In genomic region chr2:51847964-51848363, GRCm38 (mm10) we compare ENCODE assay signal across 18 mouse cellular contexts.
DNase-seq lines count a peak whose midpoint lies in the region; ATAC-seq and TF ChIP-seq lines count a peak whose summit lies in the region.
"Had no signal": no experiment of that assay in that cellular context is flagged by ENCODE, and none has a peak within 500 bp of the region (broad histone marks: within the 10 kb centered on the region; RNA-seq: fewer than 3 reads in every experiment).

No protein-coding gene starts in this region.

- no peak for DNase-seq in hindbrain, postnatal 0 days (ENCODE audit: low spot score)
- no peak for DNase-seq in midbrain, embryonic 14.5 days
- no peak for DNase-seq in midbrain, embryonic 10.5 days (ENCODE audit: low spot score)
- no peak for DNase-seq in embryonic facial prominence, embryonic 10.5 days (ENCODE audit: low spot score)
- no peak for DNase-seq in adrenal gland, postnatal 14 days
- DNase-seq in left cerebral cortex, adult 11 months (ENCODE audit: low spot score): no peak
- DNase-seq: adrenal gland, adult 2 months; adrenal gland, postnatal 36 days; cerebellum, adult 11 months; cerebellum, adult 8-10 months; cerebellum, postnatal 14 days; gastrocnemius, postnatal 36 days; heart, postnatal 36 days had no signal

- H3K4me3 ChIP-seq in hindbrain, embryonic 12.5 days: no peak overlapping the region
- no peak overlapping the region for H3K4me3 ChIP-seq in hindbrain, postnatal 0 days (ENCODE audit: low read length)
- H3K4me3 ChIP-seq in midbrain, embryonic 14.5 days (replicated peaks; ENCODE audit: low read depth, low read length): no peak overlapping the region
- H3K4me3 ChIP-seq in midbrain, embryonic 10.5 days: no peak overlapping the region
- H3K4me3 ChIP-seq in embryonic facial prominence, embryonic 10.5 days: no peak overlapping the region
- H3K4me3 ChIP-seq in forebrain, embryonic 15.5 days: no peak overlapping the region
- H3K4me3 ChIP-seq: embryonic facial prominence, embryonic 12.5 days; heart, embryonic 13.5 days had no signal

- H3K9ac ChIP-seq in hindbrain, embryonic 12.5 days: no peak overlapping the region
- H3K9ac ChIP-seq in hindbrain, postnatal 0 days (replicated peaks; ENCODE audit: low read length): no peak overlapping the region
- no peak overlapping the region for H3K9ac ChIP-seq in midbrain, embryonic 14.5 days (replicated peaks; ENCODE audit: low read length)
- H3K9ac ChIP-seq in forebrain, embryonic 15.5 days (replicated peaks): no peak overlapping the region
- H3K9ac ChIP-seq: embryonic facial prominence, embryonic 12.5 days; heart, embryonic 13.5 days; hindbrain, embryonic 14.5 days had no signal

- WGBS in hindbrain, embryonic 12.5 days: 75% methylated on average over 6 of the region's 6 CpGs
- 64% methylated on average over 6 of the region's 6 CpGs for WGBS in hindbrain, postnatal 0 days
- 69% methylated on average over 6 of the region's 6 CpGs for WGBS in midbrain, embryonic 14.5 days
- 83% methylated on average over 6 of the region's 6 CpGs for WGBS in midbrain, embryonic 10.5 days
- WGBS in embryonic facial prominence, embryonic 10.5 days: 58% methylated on average over 6 of the region's 6 CpGs
- 34% methylated on average over 6 of the region's 6 CpGs for WGBS in forebrain, embryonic 15.5 days

- no peak overlapping the region for H3K4me2 ChIP-seq in hindbrain, embryonic 12.5 days (replicated peaks)
- no peak overlapping the region for H3K4me2 ChIP-seq in hindbrain, postnatal 0 days (ENCODE audit: low read depth, low read length)
- no peak overlapping the region for H3K4me2 ChIP-seq in midbrain, embryonic 14.5 days (ENCODE audit: low read length)
- H3K4me2 ChIP-seq in forebrain, embryonic 15.5 days (replicated peaks): no peak overlapping the region
- H3K4me2 ChIP-seq: embryonic facial prominence, embryonic 12.5 days; heart, embryonic 13.5 days; hindbrain, embryonic 14.5 days had no signal

- no peak for ATAC-seq in hindbrain, embryonic 12.5 days (ENCODE audit: low FRiP score)
- no peak for ATAC-seq in hindbrain, postnatal 0 days
- no peak for ATAC-seq in midbrain, embryonic 14.5 days (ENCODE audit: low FRiP score, low TSS enrichment)
- peak; percentile 29; the same call in 1 of the 2 replicates for ATAC-seq in forebrain, embryonic 15.5 days (replicated peaks)

- peaks cover 19% of the 10 kb centered on the region for H3K4me1 ChIP-seq in hindbrain, embryonic 12.5 days
- no peaks in the 10 kb centered on the region for H3K4me1 ChIP-seq in hindbrain, postnatal 0 days (ENCODE audit: insufficient read depth, low read length)
- peaks cover 3% of the 10 kb centered on the region; the same call in 1 of the 2 replicates for H3K4me1 ChIP-seq in midbrain, embryonic 14.5 days (ENCODE audit: control insufficient read depth, insufficient read depth, low read length)
- peaks cover 6% of the 10 kb centered on the region; the same call in 1 of the 2 replicates for H3K4me1 ChIP-seq in midbrain, embryonic 10.5 days
- H3K4me1 ChIP-seq in embryonic facial prominence, embryonic 10.5 days: peaks cover 62% of the 10 kb centered on the region
- H3K4me1 ChIP-seq in forebrain, embryonic 15.5 days: peaks cover 22% of the 10 kb centered on the region
- H3K4me1 ChIP-seq: heart, embryonic 13.5 days had no signal

- peak overlapping the region; percentile 35; the same call in 1 of the 2 replicates for H3K27ac ChIP-seq in hindbrain, embryonic 12.5 days
- H3K27ac ChIP-seq in hindbrain, postnatal 0 days: no peak overlapping the region
- H3K27ac ChIP-seq in midbrain, embryonic 14.5 days (replicated peaks; ENCODE audit: low read depth, low read length): peak overlapping the region; percentile 37; the same call in 1 of the 2 replicates
- no peak overlapping the region for H3K27ac ChIP-seq in midbrain, embryonic 10.5 days (replicated peaks)
- H3K27ac ChIP-seq in embryonic facial prominence, embryonic 10.5 days (replicated peaks): peak overlapping the region; percentile 51
- 0 out of 2 replicates have a peak overlapping the region, but pooled peaks have one; percentile 8 for H3K27ac ChIP-seq in forebrain, embryonic 15.5 days (replicated peaks)
- H3K27ac ChIP-seq: embryonic facial prominence, embryonic 12.5 days; heart, embryonic 13.5 days; hindbrain, embryonic 14.5 days had no signal

- TF ChIP-seq CTCF in hindbrain, postnatal 0 days (IDR thresholded peaks at IDR 0.05; ENCODE audit: low read depth): no peak

- H3K27me3 ChIP-seq in hindbrain, embryonic 12.5 days: no peaks in the 10 kb centered on the region
- no peaks in the 10 kb centered on the region for H3K27me3 ChIP-seq in hindbrain, postnatal 0 days (ENCODE audit: insufficient read depth, low read length)
- no peaks in the 10 kb centered on the region for H3K27me3 ChIP-seq in midbrain, embryonic 14.5 days (ENCODE audit: control insufficient read depth, insufficient read depth, low read length)
- no peaks in the 10 kb centered on the region for H3K27me3 ChIP-seq in midbrain, embryonic 10.5 days (ENCODE audit: low read depth, poor library complexity, severe bottlenecking)
- 0 out of 2 replicates have a peak, but pooled peaks cover 5% of the 10 kb centered on the region for H3K27me3 ChIP-seq in embryonic facial prominence, embryonic 10.5 days (replicated peaks; ENCODE audit: low read depth, poor library complexity, severe bottlenecking)
- no peaks in the 10 kb centered on the region for H3K27me3 ChIP-seq in forebrain, embryonic 15.5 days
- H3K27me3 ChIP-seq: embryonic facial prominence, embryonic 12.5 days; heart, embryonic 13.5 days had no signal

- H3K36me3 ChIP-seq in hindbrain, embryonic 12.5 days: no peaks in the 10 kb centered on the region
- no peaks in the 10 kb centered on the region for H3K36me3 ChIP-seq in hindbrain, postnatal 0 days (ENCODE audit: insufficient read depth, low read length)
- no peaks in the 10 kb centered on the region for H3K36me3 ChIP-seq in midbrain, embryonic 14.5 days (ENCODE audit: control insufficient read depth, insufficient read depth, low read length)
- H3K36me3 ChIP-seq in midbrain, embryonic 10.5 days: no peaks in the 10 kb centered on the region
- H3K36me3 ChIP-seq in embryonic facial prominence, embryonic 10.5 days (replicated peaks): no peaks in the 10 kb centered on the region
- no peaks in the 10 kb centered on the region for H3K36me3 ChIP-seq in forebrain, embryonic 15.5 days
- H3K36me3 ChIP-seq: embryonic facial prominence, embryonic 12.5 days; heart, embryonic 13.5 days had no signal

- H3K9me3 ChIP-seq in hindbrain, embryonic 12.5 days (replicated peaks): no peaks in the 10 kb centered on the region
- no peaks in the 10 kb centered on the region for H3K9me3 ChIP-seq in hindbrain, postnatal 0 days (ENCODE audit: low read length)
- no peaks in the 10 kb centered on the region for H3K9me3 ChIP-seq in midbrain, embryonic 14.5 days (ENCODE audit: control insufficient read depth, low read length)
- H3K9me3 ChIP-seq in midbrain, embryonic 10.5 days (replicated peaks): no peaks in the 10 kb centered on the region
- H3K9me3 ChIP-seq in embryonic facial prominence, embryonic 10.5 days: no peaks in the 10 kb centered on the region
- no peaks in the 10 kb centered on the region for H3K9me3 ChIP-seq in forebrain, embryonic 15.5 days
- H3K9me3 ChIP-seq: embryonic facial prominence, embryonic 12.5 days; heart, embryonic 13.5 days had no signal

Comparison
In these comparisons a context has a peak if more than half of its experiments do, and no peak if none do; other contexts are left out.
1. H3K27ac ChIP-seq: peak in hindbrain, embryonic 12.5 days (single experiment), midbrain, embryonic 14.5 days (single experiment), embryonic facial prominence, embryonic 10.5 days (single experiment) and forebrain, embryonic 15.5 days (single experiment); none in hindbrain, postnatal 0 days (single experiment) and midbrain, embryonic 10.5 days (single experiment).